Mouse (Mus musculus) C2C12 (cell line): Measurements from ENCODE around the gene Loxl3. TPM values are rescaled to one million over a fixed set of nuclear protein-coding genes. Genes with fewer than 3 reads are reported as not detected.
A peak's percentile ranks its signal among the peaks of the same experiment; 100 is the strongest.

Experiments used
- H3K27me3 ChIP-seq: one replicate; pipeline ENCODE4 v1.6.1; 2011; ENCODE audit not compliant: control insufficient read depth, insufficient read depth, insufficient read length
- H3K36me3 ChIP-seq: one replicate; pipeline ENCODE4 v1.6.1; 2011; ENCODE audit not compliant: control insufficient read depth, insufficient read depth
- H3K4me3 ChIP-seq: one replicate; pipeline ENCODE4 v1.5.1; 2011; ENCODE audit warnings: mild to moderate bottlenecking, control low read depth; ENCODE audit not compliant: poor library complexity, insufficient read depth, severe bottlenecking
- H3K79me2 ChIP-seq: one replicate; pipeline ENCODE4 v1.6.1; 2011; ENCODE audit not compliant: control insufficient read depth, insufficient read depth
- H3K79me3 ChIP-seq: one replicate; pipeline ENCODE4 v1.6.1; 2011; ENCODE audit warnings: low read depth, control low read depth
- H3ac ChIP-seq: one replicate; pipeline ENCODE3; 2011; ENCODE audit warnings: low read depth; ENCODE audit not compliant: control insufficient read depth, insufficient read length
- CEBPB ChIP-seq: IDR thresholded peaks from one replicate; pipeline ENCODE4 v1.6.1; 2011; ENCODE audit warnings: low read depth, mild to moderate bottlenecking, control low read depth, moderate library complexity
- CTCF ChIP-seq: IDR thresholded peaks from one replicate; pipeline ENCODE4 v1.5.1; 2011; ENCODE audit not compliant: control insufficient read depth, insufficient read depth, insufficient read length
- FOSL1 ChIP-seq: IDR thresholded peaks from one replicate; pipeline ENCODE4 v1.8.0; 2011; ENCODE audit warnings: mild to moderate bottlenecking, low read length; ENCODE audit not compliant: poor library complexity, insufficient read depth, severe bottlenecking
- MAX ChIP-seq: IDR thresholded peaks from one replicate; pipeline ENCODE4 v1.6.1; 2011; ENCODE audit warnings: mild to moderate bottlenecking, control low read depth
- MYOD1 ChIP-seq: IDR thresholded peaks from one replicate; pipeline ENCODE4 v1.6.1; 2011; ENCODE audit warnings: low read depth; ENCODE audit not compliant: control insufficient read depth, insufficient read length
- MYOG ChIP-seq: IDR thresholded peaks from one replicate; pipeline ENCODE4 v1.6.1; 2011; ENCODE audit not compliant: control insufficient read depth, insufficient read length; ENCODE audit errors: extremely low read depth
- USF1 ChIP-seq: IDR thresholded peaks from one replicate; pipeline ENCODE4 v1.6.1; 2011; ENCODE audit warnings: low read depth, mild to moderate bottlenecking, control low read depth, moderate library complexity
- polyA plus RNA-seq: library from polyadenylated mRNA; unstranded; fragments of >200 nt; fragmentation: generic; extraction: Trizol; gene quantifications from one replicate; pipeline ENCODE4 v1.2.1, GENCODE M21; 2012; ENCODE audit warnings: missing spikeins

Gene Loxl3
- polyA plus RNA-seq, 1 experiment: 23.0 TPM

DNA sequence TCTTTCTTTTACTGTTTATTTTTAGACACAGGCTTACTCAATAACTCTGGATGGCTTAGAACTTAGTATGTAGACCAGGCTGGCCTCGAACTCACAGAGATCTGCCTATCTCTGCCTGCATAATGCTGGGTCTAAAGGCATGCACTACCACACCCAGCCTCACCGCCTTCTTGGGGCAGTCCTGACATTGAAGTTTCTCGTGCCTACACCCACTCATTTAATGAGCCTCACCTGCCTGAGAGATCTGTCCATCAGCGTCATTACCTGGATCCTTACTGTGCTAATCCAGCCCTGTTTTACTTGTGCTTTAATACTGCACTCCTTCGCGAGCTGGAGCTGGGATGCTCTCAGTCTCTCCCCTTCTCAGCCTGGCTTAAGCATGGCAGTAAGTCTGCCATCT, 22.2 kb upstream of the Loxl3 start:
- Histone ChIP-seq H3K27me3 (no peaks in the 10 kb centered on the region), H3K36me3 (no peaks in the 10 kb centered on the region), H3K79me3 (no peaks in the 10 kb centered on the region), H3K79me2 (no peaks in the 10 kb centered on the region), H3ac (no peak overlapping the region), H3K4me3 (no peak overlapping the region)
- TF ChIP-seq MAX: no peak
- no peak for TF ChIP-seq MYOG
- TF ChIP-seq MYOD1: no peak
- no peak for TF ChIP-seq CTCF
- no peak for TF ChIP-seq CEBPB
- TF ChIP-seq USF1: no peak
- no peak for TF ChIP-seq FOSL1

DNA sequence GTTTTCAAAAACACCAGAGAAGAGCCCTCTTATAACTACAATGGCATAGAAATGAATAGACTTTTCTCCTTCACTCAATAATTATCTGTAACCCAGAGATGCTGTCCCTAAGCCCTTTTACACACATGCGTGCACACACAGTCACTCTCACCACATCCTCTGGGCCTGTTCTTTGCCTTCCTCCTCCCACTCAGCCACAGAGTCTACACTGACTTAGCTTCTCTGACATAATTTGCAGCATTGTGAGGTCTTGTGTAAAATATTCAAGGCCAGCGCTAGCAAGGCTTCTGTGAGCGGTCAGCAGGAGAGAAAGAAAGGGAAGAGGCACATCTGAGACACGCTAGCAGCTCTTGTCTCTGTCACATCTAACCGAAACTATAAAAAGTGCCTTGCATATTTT, 20.5 kb upstream of the Loxl3 start:
- Histone ChIP-seq H3K27me3 (no peaks in the 10 kb centered on the region), H3K79me3 (no peaks in the 10 kb centered on the region)
- TF ChIP-seq MAX (peak; percentile 45), MYOD1 (no peak)

DNA sequence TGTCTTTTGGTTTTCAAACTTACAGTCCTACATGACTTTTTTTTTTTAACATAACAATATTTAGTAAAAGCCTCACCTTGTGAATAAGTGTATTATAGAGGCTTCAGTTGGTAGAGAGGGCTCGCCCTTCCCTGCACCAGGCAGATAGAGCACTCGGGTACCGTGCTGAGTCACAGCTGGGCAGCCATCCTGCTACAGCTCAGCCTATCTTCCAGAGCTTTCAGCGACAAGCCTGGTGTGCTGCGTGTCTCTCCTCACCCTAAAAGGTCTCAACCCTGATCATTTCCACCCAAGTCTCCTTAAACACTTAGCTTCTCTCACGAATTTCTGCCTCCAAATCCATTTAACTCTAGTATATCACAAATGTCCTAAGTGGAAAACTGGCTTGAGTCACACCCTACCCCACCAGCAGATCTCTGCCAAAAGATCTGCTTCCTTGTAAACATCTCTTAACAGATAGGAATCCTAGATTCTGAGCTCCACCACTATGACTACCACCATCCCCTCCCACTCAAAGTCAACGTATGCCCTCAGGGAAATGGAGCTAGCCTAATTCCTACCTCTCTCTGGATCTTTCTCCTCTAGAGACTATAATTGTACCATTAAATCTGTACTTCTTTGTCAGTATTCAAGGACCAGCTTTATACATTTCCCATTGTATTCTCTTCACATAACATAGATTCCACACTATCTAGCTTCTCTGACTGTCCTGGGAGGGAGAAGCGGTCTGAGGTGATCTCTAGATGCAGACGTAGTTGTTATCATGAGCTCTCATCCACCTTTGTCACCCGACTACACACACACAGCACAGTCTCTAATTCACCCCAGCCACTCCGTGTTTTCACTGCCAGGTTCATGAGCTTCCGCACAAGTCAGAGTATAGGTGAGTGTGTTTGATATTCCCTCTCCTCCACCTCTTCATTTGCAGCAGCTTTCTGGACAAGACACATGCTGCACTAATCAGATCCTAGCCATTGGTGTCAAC, 19.2 kb upstream of the Loxl3 start:
- no peaks in the 10 kb centered on the region for H3K27me3 ChIP-seq

More for the DNA sequence above, 20.5 kb upstream of the Loxl3 start:
- H3K36me3 ChIP-seq: no peaks in the 10 kb centered on the region
- no peaks in the 10 kb centered on the region for H3K79me2 ChIP-seq
- no peak overlapping the region for H3K4me3 ChIP-seq
- H3ac ChIP-seq: peak overlapping the region; percentile 7

DNA sequence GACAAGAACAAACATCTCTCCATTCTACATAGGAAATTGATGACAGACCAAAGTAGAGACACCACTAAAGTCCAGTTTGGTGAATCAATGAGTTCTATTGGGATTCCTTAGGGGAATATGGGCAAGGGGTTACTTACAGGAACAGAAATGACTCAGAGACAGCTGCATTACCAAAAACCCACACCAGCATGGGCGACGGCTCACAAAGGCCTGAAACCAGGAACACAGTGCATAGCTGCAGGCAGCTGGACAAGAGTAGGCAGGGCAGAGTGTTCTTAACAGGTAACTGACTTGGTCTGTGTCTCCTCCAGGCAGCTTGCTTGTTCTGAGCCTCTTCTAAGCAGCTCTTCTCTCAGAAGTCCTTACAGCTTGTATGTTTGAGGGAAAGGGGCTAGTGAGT, 18.2 kb upstream of the Loxl3 start:
- Histone ChIP-seq H3K4me3 (no peak overlapping the region), H3ac (no peak overlapping the region), H3K79me2 (no peaks in the 10 kb centered on the region), H3K36me3 (no peaks in the 10 kb centered on the region), H3K27me3 (no peaks in the 10 kb centered on the region), H3K79me3 (no peaks in the 10 kb centered on the region)
- TF ChIP-seq CTCF (no peak), MYOD1 (peak; percentile 91), MAX (no peak), FOSL1 (no peak)

More for the DNA sequence above, 19.2 kb upstream of the Loxl3 start:
- no peaks in the 10 kb centered on the region for H3K36me3 ChIP-seq
- TF ChIP-seq USF1 (no peak), FOSL1 (no peak), MAX (no peak), MYOD1 (no peak), CEBPB (no peak), CTCF (no peak), MYOG (no peak)
- no peak overlapping the region for H3K4me3 ChIP-seq
- H3K79me3 ChIP-seq: no peaks in the 10 kb centered on the region
- H3K79me2 ChIP-seq: no peaks in the 10 kb centered on the region
- peak overlapping the region; percentile 46 for H3ac ChIP-seq

DNA sequence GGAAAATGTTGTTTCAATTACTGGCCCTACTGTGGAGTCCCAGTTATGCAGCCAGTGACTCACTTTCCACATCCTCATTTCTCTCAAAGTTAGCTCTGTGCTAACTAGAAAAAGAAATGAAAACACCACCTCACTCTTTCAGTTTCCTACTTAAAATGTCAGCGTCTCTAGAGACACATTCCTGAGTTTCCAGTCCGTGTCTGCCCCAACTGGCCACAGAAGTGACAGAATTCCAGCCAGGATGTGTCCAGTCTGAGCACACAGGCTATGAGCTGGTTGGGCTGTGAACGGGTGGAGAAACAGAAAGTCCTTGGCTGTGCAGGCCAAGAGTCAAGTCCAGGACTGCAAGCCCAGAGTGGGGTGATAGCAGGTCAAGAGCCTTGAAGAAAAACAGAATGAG, 16.8 kb upstream of the Loxl3 start:
- TF ChIP-seq USF1: no peak
- peak; percentile 87 for TF ChIP-seq MAX
- H3K4me3 ChIP-seq: no peak overlapping the region
- no peaks in the 10 kb centered on the region for H3K27me3 ChIP-seq
- H3K36me3 ChIP-seq: no peaks in the 10 kb centered on the region
- peak overlapping the region; percentile 22 for H3ac ChIP-seq
- H3K79me3 ChIP-seq: no peaks in the 10 kb centered on the region
- H3K79me2 ChIP-seq: no peaks in the 10 kb centered on the region

DNA sequence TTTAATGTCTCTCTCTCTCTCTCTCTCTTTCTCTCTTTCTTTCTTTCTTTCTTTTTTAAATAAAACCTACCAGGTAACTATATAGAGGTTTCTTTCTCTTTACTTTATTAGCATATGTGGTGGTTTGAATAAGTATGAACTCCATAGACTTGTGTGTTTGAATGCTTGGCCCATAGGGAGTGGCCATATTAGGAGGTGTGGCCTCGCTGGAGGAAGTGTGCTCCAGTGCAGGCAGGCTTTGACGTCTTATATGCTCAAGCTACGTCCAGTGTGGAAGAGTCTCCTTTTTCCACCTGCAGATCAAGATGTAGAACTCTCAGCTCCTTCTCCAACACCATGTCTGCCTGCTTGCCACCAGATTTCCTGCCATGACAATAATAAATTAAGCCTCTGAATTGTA, 14.9 kb upstream of the Loxl3 start:
- H3K27me3 ChIP-seq: no peaks in the 10 kb centered on the region

More for the DNA sequence above, 14.9 kb upstream of the Loxl3 start:
- H3ac ChIP-seq: no peak overlapping the region
- TF ChIP-seq MYOG: no peak
- no peak for TF ChIP-seq CEBPB
- TF ChIP-seq CTCF: no peak
- no peak for TF ChIP-seq MYOD1
- no peak for TF ChIP-seq FOSL1
- no peak for TF ChIP-seq USF1
- no peak for TF ChIP-seq MAX
- no peaks in the 10 kb centered on the region for H3K36me3 ChIP-seq
- no peak overlapping the region for H3K4me3 ChIP-seq
- H3K79me2 ChIP-seq: no peaks in the 10 kb centered on the region
- H3K79me3 ChIP-seq: no peaks in the 10 kb centered on the region
